Mouse (Mus musculus) thymus, adult 2 months (tissue): Measurements from ENCODE around the gene Gadd45g.

Source experiments
- CTCF ChIP-seq: fragments of 200-500 bp; IDR thresholded peaks from 2 replicates; pipeline ENCODE4 v1.5.1; 2012; ENCODE audit warnings: mild to moderate bottlenecking, control low read depth, low read length, moderate library complexity, borderline replicate concordance; ENCODE audit not compliant: control insufficient read depth, poor library complexity, insufficient read depth; ENCODE audit errors: extremely low read depth
- POLR2A ChIP-seq: fragments of 200-500 bp; IDR thresholded peaks from 2 replicates; pipeline ENCODE4 v1.6.1; 2012; ENCODE audit warnings: mild to moderate bottlenecking, low read length, control low read depth, moderate library complexity; ENCODE audit not compliant: control insufficient read depth, poor library complexity, insufficient read depth; ENCODE audit errors: extremely low read depth

GRCm38 (mm10) chr13:51845072-51845471, 1.4 kb upstream of the Gadd45g start:
- TF ChIP-seq POLR2A (no peak), CTCF (no peak)
